Mouse (Mus musculus) limb, embryonic 14.5 days (tissue): ENCODE results near the gene Rab9. TPM values are rescaled to one million over a fixed set of nuclear protein-coding genes. Genes with fewer than 3 reads are reported as not detected.

Experiments
- ATAC-seq: fragments of 200-750 bp; cut with Nextera tagmentation; 2 replicates; pipeline ENCODE4 v1.8.0; 2017; ENCODE audit warnings: low read depth, moderate number of reproducible peaks, moderate TSS enrichment; ENCODE audit not compliant: low FRiP score
- DNase-seq: peaks from one replicate; pipeline ENCODE4 v3.0.0-alpha.2; 2015; ENCODE audit warnings: low spot score
- H3K27ac ChIP-seq: fragments of 300-500 bp; sonication (generic); replicated peaks from 2 replicates; pipeline ENCODE4 v1.5.1; 2014; ENCODE audit warnings: low read depth, mild to moderate bottlenecking, low read length, moderate library complexity, mixed read lengths
- H3K27me3 ChIP-seq: fragments of 300-500 bp; sonication (generic); 2 replicates; pipeline ENCODE4 v1.6.1; 2014; ENCODE audit warnings: low read length, mixed read lengths; ENCODE audit not compliant: control insufficient read depth, insufficient read depth
- H3K36me3 ChIP-seq: fragments of 300-500 bp; sonication (generic); 2 replicates; pipeline ENCODE4 v1.6.1; 2014; ENCODE audit warnings: mild to moderate bottlenecking, low read length, moderate library complexity, mixed read lengths; ENCODE audit not compliant: control insufficient read depth, insufficient read depth
- H3K4me1 ChIP-seq: fragments of 300-500 bp; sonication (generic); 2 replicates; pipeline ENCODE4 v1.6.1; 2014; ENCODE audit warnings: antibody characterized with exemption, low read length, mixed read lengths; ENCODE audit not compliant: control insufficient read depth, insufficient read depth
- H3K4me2 ChIP-seq: fragments of 300-500 bp; sonication (generic); replicated peaks from 2 replicates; pipeline ENCODE4 v1.6.1; 2014; ENCODE audit warnings: low read depth, mild to moderate bottlenecking, low read length, moderate library complexity; ENCODE audit not compliant: severe bottlenecking
- H3K4me3 ChIP-seq: fragments of 300-500 bp; sonication (generic); replicated peaks from 2 replicates; pipeline ENCODE4 v1.5.1; 2014; ENCODE audit warnings: low read length
- H3K9ac ChIP-seq: fragments of 300-500 bp; sonication (generic); 2 replicates; pipeline ENCODE4 v1.6.1; 2014; ENCODE audit warnings: mild to moderate bottlenecking, low read depth, low read length, moderate library complexity; ENCODE audit not compliant: severe bottlenecking
- H3K9me3 ChIP-seq: fragments of 300-500 bp; sonication (generic); 2 replicates; pipeline ENCODE4 v1.6.1; 2016; ENCODE audit warnings: low read length; ENCODE audit not compliant: control insufficient read depth
- POLR2A ChIP-seq: fragments of 200-500 bp; IDR thresholded peaks from 2 replicates; pipeline ENCODE4 v1.8.0; 2012; ENCODE audit warnings: inconsistent platforms, mild to moderate bottlenecking, moderate library complexity, borderline replicate concordance; ENCODE audit not compliant: insufficient read depth, insufficient read length; ENCODE audit errors: extremely low read depth
- WGBS: fragments of 180-500 bp; shearing (Covaris S2); extraction: QIAGEN DNeasy Blood & Tissue Kit; methylation state at CpG from one replicate; pipeline ENCODE4 v1.1.7; 2014; 5-methylcytosine and 5-hydroxymethylcytosine counted together
- polyA plus RNA-seq, 2 experiments: library from polyadenylated mRNA; depleted of rRNA in 1 of 2; stranded (reverse) in 1 of 2; unstranded in 1 of 2; fragments of >200 nt; fragmentation: Nextera tagmentation in 1 of 2; extraction: Ambion mirVana in 1 of 2; gene quantifications; 2 replicates each; pipeline versions ENCODE4 v1.2.1 to v1.2.3; 2012 to 2014

Gene Rab9
- polyA plus RNA-seq, 2 experiments, result 32.3 to 63.1 TPM

DNA sequence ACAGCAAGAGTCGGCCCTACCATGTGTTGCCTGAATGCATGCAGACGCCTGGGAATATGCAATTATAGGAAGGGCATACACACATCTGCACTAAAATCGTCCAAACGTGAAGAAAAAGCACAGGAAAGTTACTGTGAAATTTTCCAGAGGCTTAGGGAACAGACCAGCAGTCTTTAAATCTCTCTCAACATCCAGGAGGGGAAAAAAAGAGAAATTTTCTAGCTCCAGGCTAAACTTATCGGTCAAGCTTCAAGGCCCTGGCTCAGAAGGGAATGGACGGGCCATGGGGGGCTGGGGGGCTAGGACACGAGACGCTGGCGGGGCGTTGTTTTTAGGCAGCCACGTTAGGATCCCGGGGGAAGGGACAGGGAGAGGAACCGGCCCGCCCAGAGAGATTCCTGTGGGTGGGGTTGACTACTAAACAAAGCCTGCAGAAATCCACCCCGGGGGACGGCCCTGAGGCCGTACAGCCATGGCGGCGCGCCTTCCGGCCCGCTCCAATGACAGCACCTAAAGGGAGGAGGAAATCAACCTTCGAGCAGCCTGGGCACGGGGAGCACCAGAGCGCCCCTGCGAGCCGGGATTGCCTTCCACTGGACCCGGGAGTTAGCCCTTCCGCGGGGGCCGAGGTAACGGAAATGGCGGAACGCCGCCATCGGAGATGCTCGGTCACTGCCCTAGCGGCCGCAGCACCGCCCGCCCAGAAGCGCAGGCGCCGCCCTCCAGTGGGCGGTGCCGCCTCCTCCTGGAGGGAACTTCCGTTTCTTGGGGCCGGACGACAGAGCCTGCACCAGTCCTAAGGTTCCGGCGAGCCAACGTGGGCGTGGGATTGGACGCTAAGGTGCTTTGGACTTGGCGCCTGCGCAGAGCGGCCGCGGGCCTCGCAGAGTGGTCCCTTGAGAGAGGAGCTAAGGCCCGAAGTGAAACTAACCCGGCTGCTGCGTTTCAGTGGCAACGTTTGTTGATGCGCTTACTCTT, 30.4 kb upstream of the Rab9 start:
- 23% methylated on average over 61 of the region's 65 CpGs for WGBS

DNA sequence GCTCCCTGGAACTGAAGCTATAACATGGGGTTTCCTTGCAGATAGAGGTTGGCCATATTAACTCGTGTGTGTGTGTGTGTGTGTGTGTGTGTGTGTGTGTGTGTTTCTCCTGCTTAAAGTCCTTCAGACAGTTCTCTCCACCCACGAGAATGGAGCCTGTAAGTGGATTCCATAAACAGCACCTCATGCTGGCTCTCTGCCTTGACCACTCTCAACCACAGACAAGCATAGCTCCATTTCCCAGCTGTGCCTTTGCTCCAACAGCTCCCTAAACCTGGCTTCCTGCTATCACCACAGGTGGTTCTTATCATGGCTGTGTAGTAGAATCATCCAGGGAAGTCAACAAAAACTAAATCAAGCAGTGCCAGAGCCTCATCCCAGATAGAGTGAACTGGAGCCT, 24.8 kb upstream of the Rab9 start:
- Histone ChIP-seq H3K36me3 (no peaks in the 10 kb centered on the region), H3K4me3 (no peak overlapping the region), H3K9ac (no peak overlapping the region), H3K27ac (no peak overlapping the region), H3K4me2 (no peak overlapping the region), H3K9me3 (no peaks in the 10 kb centered on the region), H3K27me3 (no peaks in the 10 kb centered on the region), H3K4me1 (no peaks in the 10 kb centered on the region)
- no peak for TF ChIP-seq POLR2A
- 67% methylated on average over 2 of the region's 2 CpGs for WGBS
- no peak for ATAC-seq
- DNase-seq, result no peak

More for the DNA sequence above, 30.4 kb upstream of the Rab9 start:
- DNase-seq (peak; percentile 94), ATAC-seq (peak; percentile 95)
- H3K36me3 ChIP-seq, result no peaks in the 10 kb centered on the region
- peak overlapping the region; percentile 53 for H3K4me2 ChIP-seq
- peak overlapping the region; percentile 83 for H3K9ac ChIP-seq
- peak; percentile 84; the same call in 1 of the 2 replicates for TF ChIP-seq POLR2A
- peak overlapping the region; percentile 47 for H3K4me3 ChIP-seq
- H3K9me3 ChIP-seq, result no peaks in the 10 kb centered on the region
- no peaks in the 10 kb centered on the region for H3K4me1 ChIP-seq
- no peaks in the 10 kb centered on the region for H3K27me3 ChIP-seq
- peak overlapping the region; percentile 98 for H3K27ac ChIP-seq

DNA sequence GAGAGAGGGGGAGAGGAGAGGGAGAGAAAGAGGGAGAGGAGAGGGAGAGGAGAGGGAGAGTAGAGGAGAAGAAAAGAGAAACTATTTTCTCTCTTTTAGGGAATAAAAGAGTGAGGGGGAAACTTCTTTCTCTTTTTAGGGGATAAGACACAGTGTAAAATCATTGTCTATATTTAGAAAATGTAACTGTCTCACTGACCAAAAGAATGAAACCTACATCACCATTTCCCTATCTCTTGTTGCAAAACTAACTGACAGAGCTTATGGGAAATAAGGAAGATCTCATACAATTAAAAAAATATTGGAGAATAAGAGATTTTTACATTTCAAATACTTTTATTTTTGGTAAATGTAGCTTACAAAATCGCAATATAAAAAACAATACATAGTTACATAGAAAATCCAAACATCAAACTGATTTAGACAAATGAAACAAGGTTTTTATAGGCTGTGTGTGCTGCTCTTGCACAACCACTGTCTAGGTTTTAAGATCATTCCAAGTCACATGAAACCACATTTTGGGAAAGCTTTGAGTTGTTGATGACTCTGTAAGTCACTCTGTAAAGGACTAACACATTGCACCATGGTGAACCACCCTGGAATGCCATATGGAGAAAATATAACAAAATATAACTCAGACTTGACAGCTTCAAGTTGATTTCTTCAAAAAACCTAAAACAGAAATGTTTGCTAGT, 20.0 kb upstream of the Rab9 start:
- TF ChIP-seq POLR2A, result no peak
- Histone ChIP-seq H3K36me3 (no peaks in the 10 kb centered on the region), H3K4me2 (no peak overlapping the region), H3K9me3 (no peaks in the 10 kb centered on the region), H3K9ac (no peak overlapping the region), H3K4me1 (no peaks in the 10 kb centered on the region), H3K27ac (no peak overlapping the region), H3K4me3 (no peak overlapping the region), H3K27me3 (no peaks in the 10 kb centered on the region)
- 76% methylated on average over 1 of the region's 1 CpGs for WGBS
- no peak for ATAC-seq
- no peak for DNase-seq

DNA sequence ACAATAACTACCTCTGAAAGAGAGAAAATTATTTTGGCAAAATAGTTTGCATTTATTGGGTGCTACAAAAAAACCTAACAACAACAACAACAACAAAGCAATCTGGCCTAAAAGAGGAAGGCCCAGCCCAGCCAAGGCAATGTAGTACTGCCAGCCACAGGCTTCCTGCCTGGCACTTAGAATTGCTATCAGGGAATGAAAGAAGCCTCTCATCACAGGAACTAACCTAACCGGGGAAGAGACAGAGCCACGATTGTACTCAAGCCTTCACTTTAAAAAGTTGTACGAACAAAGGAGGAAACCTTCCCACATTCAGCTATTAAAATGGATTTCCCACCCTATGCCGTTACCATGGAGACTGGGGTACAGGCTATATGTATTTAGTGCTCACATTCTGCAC, 18.1 kb upstream of the Rab9 start:
- Histone ChIP-seq H3K27ac (no peak overlapping the region), H3K4me3 (no peak overlapping the region), H3K4me2 (no peak overlapping the region), H3K36me3 (no peaks in the 10 kb centered on the region), H3K9me3 (no peaks in the 10 kb centered on the region), H3K9ac (no peak overlapping the region), H3K27me3 (no peaks in the 10 kb centered on the region), H3K4me1 (no peaks in the 10 kb centered on the region)
- ATAC-seq (no peak), DNase-seq (no peak)
- WGBS, result 68% methylated on average over 4 of the region's 4 CpGs
- no peak for TF ChIP-seq POLR2A

DNA sequence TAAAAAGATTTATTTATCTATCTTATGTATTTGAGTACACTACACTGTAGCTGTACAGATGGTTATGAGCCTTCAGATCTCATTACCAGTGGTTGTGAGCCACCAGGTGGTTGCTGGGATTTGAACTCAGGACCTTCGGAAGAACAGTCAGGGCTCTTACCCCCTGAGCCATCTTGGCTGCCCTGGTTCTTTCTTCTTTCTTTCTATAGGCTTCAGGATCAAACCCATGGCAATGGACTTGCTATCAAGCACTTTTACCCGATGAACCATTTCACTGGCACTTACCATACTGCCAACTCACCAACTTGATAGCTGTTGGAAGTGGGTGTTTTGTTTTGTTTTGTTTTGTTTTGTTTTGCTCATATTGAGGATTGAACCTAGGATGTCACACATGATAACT, 15.4 kb upstream of the Rab9 start:
- Histone ChIP-seq H3K27me3 (no peaks in the 10 kb centered on the region), H3K4me1 (no peaks in the 10 kb centered on the region), H3K4me2 (no peak overlapping the region), H3K27ac (no peak overlapping the region), H3K9me3 (no peaks in the 10 kb centered on the region), H3K36me3 (no peaks in the 10 kb centered on the region), H3K9ac (no peak overlapping the region), H3K4me3 (no peak overlapping the region)
- DNase-seq, result no peak
- ATAC-seq, result no peak
- TF ChIP-seq POLR2A, result no peak
- WGBS, result 93% methylated on average over 2 of the region's 2 CpGs
